29 mouse cellular contexts compared by ENCODE assay signal in the genomic region with DNA sequence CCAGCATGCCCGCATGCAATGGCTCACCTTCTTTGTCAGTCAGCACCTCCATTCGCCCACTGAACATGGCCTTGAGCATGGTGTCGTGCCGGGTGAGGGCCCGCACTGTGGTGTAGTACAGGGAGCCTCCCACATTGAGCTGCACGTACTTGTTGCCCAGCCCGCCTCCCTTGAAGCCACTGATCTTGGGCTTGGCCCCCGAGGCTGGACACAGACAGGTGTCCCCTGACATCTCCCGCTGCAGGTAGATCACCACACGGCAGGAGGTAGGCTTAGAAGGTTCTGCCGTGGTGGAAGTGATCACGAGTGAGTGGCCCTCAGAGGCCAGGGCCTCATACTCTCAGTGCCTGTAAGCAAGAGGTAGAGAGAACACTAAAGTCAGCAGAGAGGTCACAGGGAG. TPM values are rescaled to one million over a fixed set of nuclear protein-coding genes. Genes with fewer than 3 reads are reported as not detected.
DNase-seq lines count a peak whose midpoint lies in the region; ATAC-seq and TF ChIP-seq lines count a peak whose summit lies in the region.
"Had no signal": no experiment of that assay in that cellular context is flagged by ENCODE, and none has a peak within 500 bp of the region (broad histone marks: within the 10 kb centered on the region; RNA-seq: fewer than 3 reads in every experiment).

No protein-coding gene starts in this region.

- TF ChIP-seq EP300 in liver, postnatal 0 days (IDR thresholded peaks at IDR 0.05; ENCODE audit: low read depth): no peak

- no peak for ATAC-seq in heart, embryonic 13.5 days (ENCODE audit: extremely low read depth, insufficient number of reproducible peaks, low FRiP score, low TSS enrichment)
- ATAC-seq in hindbrain, embryonic 15.5 days (ENCODE audit: low FRiP score, low read depth): no peak
- no peak for ATAC-seq in hindbrain, embryonic 12.5 days (ENCODE audit: low FRiP score)
- ATAC-seq in liver, postnatal 0 days: no peak
- ATAC-seq: forebrain, embryonic 16.5 days; inflammation-experienced regulatory T-cells, adult 6 months; lung, postnatal 0 days; midbrain, embryonic 16.5 days had no signal

- peaks cover 76% of the 10 kb centered on the region for H3K36me3 ChIP-seq in heart, embryonic 13.5 days
- H3K36me3 ChIP-seq in hindbrain, embryonic 15.5 days: peaks cover 41% of the 10 kb centered on the region
- peaks cover 53% of the 10 kb centered on the region for H3K36me3 ChIP-seq in hindbrain, embryonic 12.5 days
- peaks cover 31% of the 10 kb centered on the region for H3K36me3 ChIP-seq in liver, postnatal 0 days (replicated peaks; ENCODE audit: insufficient read depth, low read length)

- H3K4me3 ChIP-seq in heart, embryonic 13.5 days: no peak overlapping the region
- no peak overlapping the region for H3K4me3 ChIP-seq in hindbrain, embryonic 15.5 days
- H3K4me3 ChIP-seq in hindbrain, embryonic 12.5 days: no peak overlapping the region
- no peak overlapping the region for H3K4me3 ChIP-seq in left cerebral cortex, adult 2 months
- H3K4me3 ChIP-seq in liver, postnatal 0 days (ENCODE audit: low read depth, low read length): no peak overlapping the region
- H3K4me3 ChIP-seq: embryonic facial prominence, embryonic 10.5 days; forebrain, embryonic 10.5 days; hindbrain, embryonic 10.5 days; limb, embryonic 12.5 days; liver, embryonic 15.5 days; midbrain, embryonic 10.5 days; myocyte; neural tube, embryonic 13.5 days had no signal

- no peak overlapping the region; the same call in 1 of the 2 replicates for H3K9ac ChIP-seq in heart, embryonic 13.5 days
- H3K9ac ChIP-seq in hindbrain, embryonic 15.5 days: no peak overlapping the region
- H3K9ac ChIP-seq in hindbrain, embryonic 12.5 days: no peak overlapping the region
- H3K9ac ChIP-seq in liver, postnatal 0 days (replicated peaks): no peak overlapping the region
- H3K9ac ChIP-seq: limb, embryonic 12.5 days; liver, embryonic 15.5 days; neural tube, embryonic 13.5 days had no signal

- DNase-seq in heart, adult 8-10 months (ENCODE audit: low spot score): no peak
- DNase-seq in left cerebral cortex, adult 2 months (ENCODE audit: extremely low spot score in 1 of 2, low spot score in 2 of 2): no peak
- DNase-seq in left cerebral cortex, postnatal 4 days: no peak
- DNase-seq in liver, postnatal 0 days: no peak
- DNase-seq in lung, postnatal 10 days: no peak
- DNase-seq: adrenal gland, adult 2 months; cerebellum, adult 11-12 months; cerebellum, postnatal 10 days; gastrocnemius, postnatal 25 days; kidney, adult 18-20 months; retina, postnatal 1 day; right cerebral cortex, postnatal 25 days; spleen, adult 18-20 months; thymus, postnatal 25 days had no signal

- WGBS in heart, embryonic 13.5 days: 85% methylated on average over 12 of the region's 12 CpGs
- 95% methylated on average over 12 of the region's 12 CpGs for WGBS in hindbrain, embryonic 15.5 days
- WGBS in hindbrain, embryonic 12.5 days: 94% methylated on average over 12 of the region's 12 CpGs
- 79% methylated on average over 12 of the region's 12 CpGs for WGBS in liver, postnatal 0 days (ENCODE audit: insufficient replicate concordance)

- H3K27me3 ChIP-seq in heart, embryonic 13.5 days (replicated peaks): no peaks in the 10 kb centered on the region
- no peaks in the 10 kb centered on the region for H3K27me3 ChIP-seq in hindbrain, embryonic 15.5 days
- H3K27me3 ChIP-seq in hindbrain, embryonic 12.5 days: no peaks in the 10 kb centered on the region
- H3K27me3 ChIP-seq in liver, postnatal 0 days (ENCODE audit: insufficient read depth, low read length): no peaks in the 10 kb centered on the region
- H3K27me3 ChIP-seq: limb, embryonic 12.5 days; liver, embryonic 15.5 days; neural tube, embryonic 13.5 days had no signal

- no peak for TF ChIP-seq CTCF in left cerebral cortex, adult 2 months (IDR thresholded peaks at IDR 0.05)
- no peak for TF ChIP-seq CTCF in liver, postnatal 0 days (IDR thresholded peaks at IDR 0.05; ENCODE audit: low read depth)

- H3K4me2 ChIP-seq in heart, embryonic 13.5 days: peak overlapping the region; percentile 24; the same call in 1 of the 2 replicates
- no peak overlapping the region for H3K4me2 ChIP-seq in hindbrain, embryonic 15.5 days
- no peak overlapping the region for H3K4me2 ChIP-seq in hindbrain, embryonic 12.5 days (replicated peaks)
- no peak overlapping the region for H3K4me2 ChIP-seq in liver, postnatal 0 days (ENCODE audit: low read depth, low read length)
- H3K4me2 ChIP-seq: limb, embryonic 12.5 days; liver, embryonic 15.5 days; neural tube, embryonic 13.5 days had no signal

- no peaks in the 10 kb centered on the region for H3K9me3 ChIP-seq in heart, embryonic 13.5 days
- H3K9me3 ChIP-seq in hindbrain, embryonic 15.5 days: no peaks in the 10 kb centered on the region
- no peaks in the 10 kb centered on the region for H3K9me3 ChIP-seq in hindbrain, embryonic 12.5 days (replicated peaks)
- no peaks in the 10 kb centered on the region for H3K9me3 ChIP-seq in liver, postnatal 0 days (ENCODE audit: low read length)
- H3K9me3 ChIP-seq: embryonic facial prominence, embryonic 10.5 days; forebrain, embryonic 10.5 days; hindbrain, embryonic 10.5 days; limb, embryonic 12.5 days; liver, embryonic 15.5 days; midbrain, embryonic 10.5 days; neural tube, embryonic 13.5 days had no signal

- peaks cover 25% of the 10 kb centered on the region for H3K4me1 ChIP-seq in heart, embryonic 13.5 days
- H3K4me1 ChIP-seq in hindbrain, embryonic 15.5 days (replicated peaks): peaks cover 9% of the 10 kb centered on the region
- peaks cover 6% of the 10 kb centered on the region for H3K4me1 ChIP-seq in hindbrain, embryonic 12.5 days
- peaks cover 5% of the 10 kb centered on the region for H3K4me1 ChIP-seq in liver, postnatal 0 days (ENCODE audit: insufficient read depth)

- intact Hi-C loops in left cerebral cortex, adult 2 months (cut with DNase I): no loop called here
- intact Hi-C loops in left cerebral cortex, postnatal 4 days (cut with DNase I): no loop called here

- peak overlapping the region; percentile 83 for H3K27ac ChIP-seq in heart, embryonic 13.5 days (replicated peaks)
- 0 out of 2 replicates have a peak overlapping the region, but pooled peaks have one; percentile 37 for H3K27ac ChIP-seq in hindbrain, embryonic 15.5 days (replicated peaks)
- H3K27ac ChIP-seq in hindbrain, embryonic 12.5 days: no peak overlapping the region
- 0 out of 2 replicates have a peak overlapping the region, but pooled peaks have one; percentile 15 for H3K27ac ChIP-seq in left cerebral cortex, adult 2 months
- H3K27ac ChIP-seq in liver, postnatal 0 days (ENCODE audit: low read depth): peak overlapping the region; percentile 71; the same call in 1 of the 2 replicates
- H3K27ac ChIP-seq: embryonic facial prominence, embryonic 10.5 days; forebrain, embryonic 10.5 days; hindbrain, embryonic 10.5 days; midbrain, embryonic 10.5 days; neural tube, embryonic 13.5 days had no signal

RNA-seq across cellular contexts. Expression of gene Tnfaip1, which starts 6.1 kb away (rescaled TPM):
- 71.9 and 77.1 TPM in 2 replicates for polyA plus RNA-seq in heart, embryonic 13.5 days (2015; fragmentation: Nextera tagmentation; extraction: Ambion mirVana)
- total RNA-seq in heart, adult 8-10 months (2022): 10 to 100 TPM; 33.8 to 41.8 (median 37.6) TPM
- polyA plus RNA-seq in hindbrain, embryonic 15.5 days (2015; fragmentation: Nextera tagmentation; extraction: Ambion mirVana): 63.0 and 64.6 TPM in 2 replicates
- polyA plus RNA-seq in hindbrain, embryonic 12.5 days (2016; fragmentation: Nextera tagmentation; extraction: Ambion mirVana): 59.8 and 61.4 TPM in 2 replicates
- 10 to 100 TPM; 36.8 to 37.6 TPM for total RNA-seq in left cerebral cortex, adult 2 months (2021)
- total RNA-seq in left cerebral cortex, postnatal 4 days (2021): 10 to 100 TPM; 54.5 to 59.7 TPM
- polyA plus RNA-seq in liver, postnatal 0 days (2015; fragmentation: Nextera tagmentation; extraction: Ambion mirVana): 12.9 and 13.1 TPM in 2 replicates

RNA-seq across cellular contexts. Expression of gene Ift20, which starts 6.2 kb away (rescaled TPM):
- 95.5 and 107 TPM in 2 replicates for polyA plus RNA-seq in heart, embryonic 13.5 days (2015; fragmentation: Nextera tagmentation; extraction: Ambion mirVana)
- total RNA-seq in heart, adult 8-10 months (2022): 10 to 100 TPM; 30.3 to 36.6 (median 35.8) TPM
- polyA plus RNA-seq in hindbrain, embryonic 15.5 days (2015; fragmentation: Nextera tagmentation; extraction: Ambion mirVana): 121 and 125 TPM in 2 replicates
- 108 and 127 TPM in 2 replicates for polyA plus RNA-seq in hindbrain, embryonic 12.5 days (2016; fragmentation: Nextera tagmentation; extraction: Ambion mirVana)
- 10 to 100 TPM; 78.1 to 87.4 TPM for total RNA-seq in left cerebral cortex, adult 2 months (2021)
- 10 to 100 TPM; 54.6 to 59.7 TPM for total RNA-seq in left cerebral cortex, postnatal 4 days (2021)
- polyA plus RNA-seq in liver, postnatal 0 days (2015; fragmentation: Nextera tagmentation; extraction: Ambion mirVana): 82.3 and 85.1 TPM in 2 replicates

RNA-seq across cellular contexts. Expression of gene Poldip2, which starts 18.0 kb away (rescaled TPM):
- polyA plus RNA-seq in heart, embryonic 13.5 days (2015; fragmentation: Nextera tagmentation; extraction: Ambion mirVana): 139 and 151 TPM in 2 replicates
- total RNA-seq in heart, adult 8-10 months (2022): 100 to 1,000 TPM; 141 to 157 (median 151) TPM
- polyA plus RNA-seq in hindbrain, embryonic 15.5 days (2015; fragmentation: Nextera tagmentation; extraction: Ambion mirVana): 181 and 189 TPM in 2 replicates
- polyA plus RNA-seq in hindbrain, embryonic 12.5 days (2016; fragmentation: Nextera tagmentation; extraction: Ambion mirVana): 166 and 176 TPM in 2 replicates
- total RNA-seq in left cerebral cortex, adult 2 months (2021): 100 to 1,000 TPM; 115 to 118 TPM
- 100 to 1,000 TPM; 113 to 118 TPM for total RNA-seq in left cerebral cortex, postnatal 4 days (2021)
- polyA plus RNA-seq in liver, postnatal 0 days (2015; fragmentation: Nextera tagmentation; extraction: Ambion mirVana): 94.2 and 96.6 TPM in 2 replicates

RNA-seq across cellular contexts. Expression of gene Tmem199, which starts 18.0 kb away (rescaled TPM):
- polyA plus RNA-seq in heart, embryonic 13.5 days (2015; fragmentation: Nextera tagmentation; extraction: Ambion mirVana): 43.9 and 45.6 TPM in 2 replicates
- total RNA-seq in heart, adult 8-10 months (2022): 10 to 100 TPM; 11.2 to 12.9 (median 12.5) TPM
- 88.0 and 91.8 TPM in 2 replicates for polyA plus RNA-seq in hindbrain, embryonic 15.5 days (2015; fragmentation: Nextera tagmentation; extraction: Ambion mirVana)
- polyA plus RNA-seq in hindbrain, embryonic 12.5 days (2016; fragmentation: Nextera tagmentation; extraction: Ambion mirVana): 75.2 and 81.1 TPM in 2 replicates
- 10 to 100 TPM; 40.6 to 44.3 TPM for total RNA-seq in left cerebral cortex, adult 2 months (2021)
- 10 to 100 TPM; 35.6 to 35.7 TPM for total RNA-seq in left cerebral cortex, postnatal 4 days (2021)
- 21.1 TPM in 2 replicates for polyA plus RNA-seq in liver, postnatal 0 days (2015; fragmentation: Nextera tagmentation; extraction: Ambion mirVana)

RNA-seq across cellular contexts. Expression of gene Tmem97, which starts 20.6 kb away (rescaled TPM):
- polyA plus RNA-seq in heart, embryonic 13.5 days (2015; fragmentation: Nextera tagmentation; extraction: Ambion mirVana): 58.3 and 68.1 TPM in 2 replicates
- total RNA-seq in heart, adult 8-10 months (2022): 1 to 10 TPM; 3.4 to 5.5 (median 4.3) TPM
- 44.5 and 45.7 TPM in 2 replicates for polyA plus RNA-seq in hindbrain, embryonic 15.5 days (2015; fragmentation: Nextera tagmentation; extraction: Ambion mirVana)
- 44.2 and 47.3 TPM in 2 replicates for polyA plus RNA-seq in hindbrain, embryonic 12.5 days (2016; fragmentation: Nextera tagmentation; extraction: Ambion mirVana)
- 10 to 100 TPM; 17.2 to 19.3 TPM for total RNA-seq in left cerebral cortex, adult 2 months (2021)
- 10 to 100 TPM; 26.5 to 31.1 TPM for total RNA-seq in left cerebral cortex, postnatal 4 days (2021)
- 79.2 and 81.5 TPM in 2 replicates for polyA plus RNA-seq in liver, postnatal 0 days (2015; fragmentation: Nextera tagmentation; extraction: Ambion mirVana)
